Mouse (Mus musculus) 416B (cell line): ENCODE results near the gene Ccsap.
A peak's percentile ranks its signal among the peaks of the same experiment; 100 is the strongest.

Experiments
- DNase-seq: peaks from one replicate; pipeline ENCODE4 v3.0.0; 2011; ENCODE audit warnings: low read depth

The Ccsap gene

GRCm38 (mm10) chr8:123859648-123860259 lies at the start of gene Ccsap:
TSS of gene Ccsap (minus strand) at chr8:123860209.
- DNase-seq: no peak

GRCm38 (mm10) chr8:123907604-123908003 lies 47.6 kb upstream of the Ccsap start:
- DNase-seq: no peak

- peak; percentile 28 for DNase-seq
These were observed 42.6 kb upstream of the Ccsap start for GRCm38 (mm10) chr8:123902653-123903052.

GRCm38 (mm10) chr8:123899366-123899765 lies 39.4 kb upstream of the Ccsap start:
- no peak for DNase-seq

- no peak for DNase-seq
These were observed 38.6 kb upstream of the Ccsap start for GRCm38 (mm10) chr8:123898576-123898975.

- no peak for DNase-seq
These were observed 36.8 kb upstream of the Ccsap start for GRCm38 (mm10) chr8:123896774-123897173.

GRCm38 (mm10) chr8:123896366-123896761 lies 36.4 kb upstream of the Ccsap start:
- DNase-seq: no peak

GRCm38 (mm10) chr8:123895680-123896365 lies 35.8 kb upstream of the Ccsap start:
- no peak for DNase-seq

GRCm38 (mm10) chr8:123895230-123895629 lies 35.2 kb upstream of the Ccsap start:
- no peak for DNase-seq

GRCm38 (mm10) chr8:123894502-123895097 lies 34.6 kb upstream of the Ccsap start, which contains the start of gene Acta1:
TSS of gene Acta1 (minus strand) at chr8:123894751.
- no peak for DNase-seq

- no peak for DNase-seq
These were observed 33.4 kb upstream of the Ccsap start for GRCm38 (mm10) chr8:123893413-123893812.

GRCm38 (mm10) chr8:123892586-123893155 lies 32.7 kb upstream of the Ccsap start:
- no peak for DNase-seq

GRCm38 (mm10) chr8:123891883-123892585 lies 32.0 kb upstream of the Ccsap start:
- DNase-seq: no peak

- peak; percentile 50 for DNase-seq
These were observed 31.3 kb upstream of the Ccsap start for GRCm38 (mm10) chr8:123891271-123891670.

- no peak for DNase-seq
These were observed 29.8 kb upstream of the Ccsap start for GRCm38 (mm10) chr8:123889797-123890196.

GRCm38 (mm10) chr8:123887956-123888355 lies 27.9 kb upstream of the Ccsap start:
- DNase-seq: no peak

GRCm38 (mm10) chr8:123887163-123887562 lies 27.2 kb upstream of the Ccsap start:
- DNase-seq: no peak

GRCm38 (mm10) chr8:123884721-123885565 lies 24.9 kb upstream of the Ccsap start:
- DNase-seq: peak; percentile 48

- no peak for DNase-seq
These were observed 23.1 kb upstream of the Ccsap start for GRCm38 (mm10) chr8:123883094-123883493.

GRCm38 (mm10) chr8:123882412-123882811 lies 22.4 kb upstream of the Ccsap start:
- DNase-seq: no peak

GRCm38 (mm10) chr8:123880821-123881350 lies 20.9 kb upstream of the Ccsap start:
- DNase-seq: no peak
